Mouse (Mus musculus) CH12.LX (cell line): ENCODE measurements at regions not wholly inside any gene's neighbourhood (a gene's known extent, or its start where the extent isn't known, plus 50 kb on each side); places are given as distances from the start of the nearest gene placed in this dataset.

Experiments used
- CTCF ChIP-seq, 2 experiments: IDR thresholded peaks in 1 of 2; conservative IDR thresholded peaks in 1 of 2; 2 replicates each; pipeline ENCODE4 v1.5.1; 2011 to 2012; ENCODE audit warnings: low read depth in 2 of 2, low read length in 2 of 2, improper control_type of control experiment in 1 of 2, inconsistent platforms in 1 of 2, mild to moderate bottlenecking in 1 of 2, moderate library complexity in 1 of 2
- EP300 ChIP-seq: IDR thresholded peaks from 2 replicates; pipeline ENCODE4 v1.6.1; 2011; ENCODE audit warnings: low read length, improper control_type of control experiment
- MAFK ChIP-seq: IDR thresholded peaks from 2 replicates; pipeline ENCODE4 v1.6.1; 2011; ENCODE audit warnings: low read length, improper control_type of control experiment; ENCODE audit not compliant: insufficient replicate concordance
- PAX5 ChIP-seq: IDR thresholded peaks from 2 replicates; pipeline ENCODE4 v1.6.1; 2012; ENCODE audit warnings: low read length, inconsistent platforms, mixed read lengths
- POLR2A ChIP-seq: IDR thresholded peaks from 2 replicates; pipeline ENCODE4 v1.6.1; 2011; ENCODE audit warnings: low read depth, mild to moderate bottlenecking, improper control_type of control experiment, low read length
- POLR2AphosphoS2 ChIP-seq: IDR thresholded peaks from 2 replicates; pipeline ENCODE4 v1.6.1; 2011; ENCODE audit warnings: low read depth, low read length, improper control_type of control experiment
- TBP ChIP-seq: conservative IDR thresholded peaks from 2 replicates; pipeline ENCODE4 v1.6.1; 2011; ENCODE audit warnings: low read depth, low read length, improper control_type of control experiment
- TCF12 ChIP-seq: IDR thresholded peaks from 2 replicates; pipeline ENCODE4 v1.6.1; 2014; ENCODE audit warnings: low read depth, mild to moderate bottlenecking, inconsistent platforms, low read length, improper control_type of control experiment
- UBTF ChIP-seq: IDR thresholded peaks from 2 replicates; pipeline ENCODE4 v1.6.1; 2012; ENCODE audit warnings: low read depth, mild to moderate bottlenecking, inconsistent platforms, low read length, improper control_type of control experiment, moderate library complexity
- ZNF384 ChIP-seq: IDR thresholded peaks from 2 replicates; pipeline ENCODE4 v1.6.1; 2012; ENCODE audit warnings: low read depth, low read length, improper control_type of control experiment, inconsistent platforms

DNA sequence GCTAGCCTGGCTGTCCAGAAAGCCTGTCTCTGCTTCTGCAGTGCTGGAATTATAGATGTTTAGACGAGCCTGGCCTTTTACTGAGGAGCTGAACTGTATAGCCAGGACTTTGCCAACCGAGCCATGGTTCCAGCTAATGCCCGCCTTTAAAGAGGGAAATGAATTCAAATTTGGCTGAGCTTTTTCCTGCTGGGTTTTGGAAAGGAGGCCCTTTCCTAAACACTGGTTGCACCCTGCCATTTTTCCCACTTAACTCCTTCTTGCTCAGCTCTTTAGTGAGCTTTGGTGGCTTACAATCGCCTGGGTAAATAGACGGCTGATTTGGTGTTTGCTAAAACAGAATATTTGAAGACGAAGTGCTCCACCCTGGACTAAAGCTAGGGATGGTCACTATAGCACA lies 161.9 kb downstream of the Tex36 start:
- TF ChIP-seq CTCF (conservative IDR thresholded peaks at IDR 0.05 in 1 of 2, IDR thresholded peaks at IDR 0.05 in 1 of 2; ENCODE audit: low read depth in 2 of 2, low read length in 2 of 2) (no peak), EP300 (no peak), TCF12 (no peak), POLR2A (no peak), MAFK (no peak), UBTF (no peak), PAX5 (no peak), ZNF384 (no peak), POLR2AphosphoS2 (no peak), TBP (no peak)
